Mouse (Mus musculus) left cerebral cortex, postnatal 14 days (tissue): ENCODE results near the gene Izumo4. TPM values are rescaled to one million over a fixed set of nuclear protein-coding genes. Genes with fewer than 3 reads are reported as not detected.

Experiments
- DNase-seq, 2 experiments: peaks; one replicate each; pipeline ENCODE4 v3.0.0; 2021 to 2022; ENCODE audit warnings: low spot score in 2 of 2, mixed read lengths in 1 of 2
- intact Hi-C: fragments of 180-260 bp; cut with DNase I; formaldehyde crosslinking; loops from one replicate; pipeline ENCODE4 v1.15.1; 2025
- total RNA-seq, 2 experiments: library from RNA; stranded (reverse); gene quantifications; 2 replicates each; pipeline ENCODE4 v1.2.3; 2021

Izumo4 gene
- total RNA-seq, 2 experiments from 2014 or later, result 52.8 to 55.3 TPM

DNA sequence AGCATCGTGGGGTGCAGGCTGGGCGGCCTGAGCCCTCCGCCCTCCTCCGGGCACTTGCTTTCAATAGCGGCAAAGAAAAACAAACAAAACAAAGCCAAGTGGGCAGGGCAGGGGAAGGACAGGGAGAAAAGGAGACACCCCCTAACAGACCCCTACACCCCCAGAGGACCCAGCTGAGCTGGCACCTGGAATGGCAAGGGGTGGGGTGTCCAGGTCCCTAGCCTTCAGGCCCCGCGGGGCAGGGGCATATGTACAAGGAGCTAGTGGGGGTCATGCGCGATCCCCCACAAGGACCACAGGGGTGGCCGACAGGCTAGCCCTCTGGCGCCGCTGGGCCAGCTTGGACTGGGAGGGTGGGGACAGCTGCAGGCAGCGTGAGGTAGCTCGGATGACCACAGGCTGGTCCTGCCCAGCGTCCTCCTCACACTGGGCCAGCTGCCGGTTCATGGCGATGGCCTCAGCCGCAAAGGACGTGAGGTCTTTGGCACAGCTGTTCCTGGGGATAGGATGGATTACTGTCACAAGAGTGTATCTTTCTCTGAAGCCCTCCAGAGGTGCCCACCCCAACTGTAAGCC lies 35.1 kb upstream of the Izumo4 start:
- no peak for DNase-seq
- intact Hi-C loops, result no loop called here

GRCm38 (mm10) chr10:80668614-80669013 lies 33.4 kb upstream of the Izumo4 start:
- intact Hi-C loops, result no loop called here
- no peak for DNase-seq

DNA sequence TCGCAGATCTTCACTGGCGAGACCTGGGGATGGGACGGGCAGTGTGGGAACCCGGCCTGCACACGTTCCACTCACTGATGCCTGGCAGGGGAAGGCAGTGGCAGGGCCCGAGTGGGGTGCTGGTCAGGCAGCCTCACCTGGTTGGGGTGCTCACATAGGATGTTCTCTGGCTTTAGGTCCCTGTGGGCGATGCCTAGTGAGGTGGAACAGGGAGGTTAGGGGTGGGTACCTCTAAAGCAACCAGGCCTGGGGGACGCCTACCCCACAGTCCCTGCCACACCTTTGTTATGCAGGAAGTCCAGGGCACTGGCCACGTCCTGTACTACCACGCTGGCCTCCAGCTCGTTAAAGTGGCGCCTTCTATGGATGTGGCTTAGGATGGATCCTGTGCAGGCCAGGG lies 33.0 kb upstream of the Izumo4 start:
- DNase-seq, result no peak
- intact Hi-C loops, result no loop called here

DNA sequence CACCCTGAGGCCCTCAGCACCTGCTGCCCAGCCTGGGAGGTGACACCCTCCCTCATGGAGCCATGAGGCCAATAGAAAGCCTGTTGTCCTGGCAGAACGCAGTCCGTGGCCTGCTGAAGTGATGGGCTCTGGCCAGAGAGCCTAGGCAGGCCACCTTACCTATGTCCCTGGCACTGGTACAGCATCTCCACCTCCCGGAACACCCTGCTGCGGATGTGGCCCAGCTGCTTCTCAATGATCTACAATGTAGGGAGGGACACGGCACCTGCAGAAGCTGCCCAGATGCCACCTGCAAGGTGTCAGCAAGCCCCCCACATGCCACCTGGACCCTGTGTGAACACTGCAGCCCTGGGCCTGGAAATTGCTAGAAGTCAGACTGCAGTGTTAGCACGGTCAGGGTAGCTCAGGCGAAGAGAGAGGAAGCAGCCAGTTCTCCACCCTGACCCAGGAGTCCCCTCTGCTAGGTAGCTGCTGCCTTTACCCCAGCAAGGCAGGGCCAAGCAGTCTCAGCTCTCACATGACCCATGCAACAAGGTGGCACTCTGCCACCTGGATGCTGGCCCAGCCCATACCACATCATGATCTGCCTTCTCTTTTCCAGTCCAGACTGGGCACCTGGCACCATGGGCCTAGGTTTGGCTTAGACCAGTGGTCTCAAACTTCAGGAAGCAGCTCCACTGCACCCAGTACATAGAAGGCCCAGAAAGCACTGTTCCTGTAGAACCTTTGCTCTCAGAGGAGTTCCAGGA lies 32.1 kb upstream of the Izumo4 start:
- intact Hi-C loops, result no loop called here
- DNase-seq, result no peak

GRCm38 (mm10) chr10:80670531-80670930 lies 31.5 kb upstream of the Izumo4 start:
- intact Hi-C loops, result no loop called here
- DNase-seq, result no peak

DNA sequence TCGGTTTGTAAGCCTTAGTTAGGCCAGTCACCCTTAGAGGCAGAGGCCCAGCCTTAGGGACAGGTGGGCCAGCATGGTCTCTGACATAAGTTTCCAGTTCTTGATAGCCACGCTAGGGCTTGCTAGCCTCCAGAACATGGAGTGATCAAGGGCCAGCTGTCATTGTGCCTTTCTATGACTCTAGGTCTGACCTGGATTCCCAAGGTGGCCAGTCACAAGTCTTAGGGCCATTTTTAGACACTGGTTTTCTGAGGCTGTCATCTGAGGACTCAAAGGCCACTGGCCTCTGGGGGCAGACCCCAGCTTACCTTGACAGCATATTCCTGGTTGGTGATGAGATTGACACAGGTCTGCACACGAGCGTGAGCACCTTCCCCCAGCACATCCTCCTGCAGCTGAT lies 30.7 kb upstream of the Izumo4 start:
- no peak for DNase-seq
- intact Hi-C loops, result no loop called here

GRCm38 (mm10) chr10:80671936-80672690 lies 29.9 kb upstream of the Izumo4 start:
- DNase-seq, result no peak
- intact Hi-C loops, result no loop called here

DNA sequence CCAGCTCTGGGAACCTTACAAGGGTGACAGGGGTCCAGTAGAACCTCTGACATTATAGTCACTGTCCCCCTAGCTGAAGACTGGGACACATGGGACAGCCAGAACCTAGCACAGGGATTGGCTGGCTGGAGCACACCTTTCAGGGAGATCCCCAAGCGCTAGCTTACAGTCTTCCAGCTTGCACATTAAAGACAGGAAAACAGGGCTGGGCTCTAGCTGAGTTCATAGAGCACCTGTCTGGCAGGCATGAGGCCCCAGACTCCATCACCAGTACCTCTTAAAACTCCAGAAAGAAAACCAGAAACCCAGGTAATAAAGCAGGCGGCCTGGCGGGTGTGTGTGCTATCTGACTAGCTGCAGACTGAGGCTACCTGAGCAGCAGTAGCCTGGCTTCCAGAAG lies 28.3 kb upstream of the Izumo4 start:
- intact Hi-C loops, result loop anchor here (2.0 kb wide), 1 partner anchor 17 kb away; the partner anchor contains the start of gene Btbd2
- no peak for DNase-seq

DNA sequence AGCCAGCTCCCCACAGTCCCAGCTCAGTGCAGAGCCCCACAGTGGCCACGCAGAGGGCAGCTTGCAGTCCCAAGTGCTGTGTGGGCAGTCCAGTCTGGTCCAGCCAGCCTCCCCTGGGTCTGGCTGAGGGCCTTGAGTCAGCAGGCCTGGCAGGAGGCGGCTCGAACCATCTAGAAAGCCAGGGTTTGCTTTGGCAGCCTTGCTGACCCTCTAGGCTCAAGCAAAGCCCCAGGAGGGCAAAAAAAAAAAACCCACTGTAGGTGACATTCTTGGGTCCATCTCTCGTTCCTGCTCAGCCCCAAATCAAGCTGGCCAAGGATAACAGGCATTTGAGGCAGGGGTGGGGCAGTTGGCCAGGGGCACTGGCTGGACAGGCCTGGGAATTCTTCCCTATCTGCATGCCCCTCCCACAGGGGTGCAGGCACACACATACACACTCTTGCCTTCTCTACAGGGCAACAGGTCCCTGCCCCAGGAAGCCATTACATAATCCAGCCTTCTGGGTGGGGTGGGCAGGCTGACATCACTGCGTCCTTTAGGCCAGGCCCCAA lies 27.7 kb upstream of the Izumo4 start:
- intact Hi-C loops, result loop anchor here (2.0 kb wide), 1 partner anchor 17 kb away; the partner anchor contains the start of gene Btbd2
- no peak for DNase-seq

DNA sequence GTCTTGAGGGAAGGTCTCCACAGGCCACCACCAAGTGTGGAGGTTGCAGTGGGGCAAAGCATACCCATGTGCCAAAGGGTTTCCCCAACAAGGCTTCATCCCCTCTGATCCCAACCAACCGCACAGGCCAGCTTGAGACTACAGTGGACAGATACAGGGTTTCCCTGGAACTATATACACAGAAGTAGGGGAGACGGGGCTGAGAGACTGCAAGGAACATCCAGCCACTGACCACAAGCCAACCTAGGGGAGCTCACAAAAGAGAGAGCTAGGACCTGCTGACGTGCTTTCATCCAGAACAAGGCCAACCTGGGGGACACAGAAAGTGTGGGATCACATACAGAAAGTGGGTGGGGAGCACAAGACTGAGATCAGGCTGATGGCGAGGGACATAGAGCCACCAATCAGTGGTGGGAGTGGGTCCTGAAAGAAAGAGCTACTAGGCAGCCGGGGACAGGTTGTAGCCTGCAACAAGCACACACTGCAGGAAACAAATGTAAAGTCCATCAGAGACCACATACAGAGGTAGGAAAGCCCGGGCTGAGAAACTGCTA lies 27.1 kb upstream of the Izumo4 start:
- no peak for DNase-seq

GRCm38 (mm10) chr10:80675405-80676197 lies 26.4 kb upstream of the Izumo4 start:
- no peak for DNase-seq
- intact Hi-C loops, result loop anchor here (2.0 kb wide), 1 partner anchor 19 kb away; the partner anchor contains the start of gene Btbd2

More for the DNA sequence above, 27.1 kb upstream of the Izumo4 start:
- intact Hi-C loops, result loop anchor here (2.0 kb wide), 1 partner anchor 18 kb away; the partner anchor contains the start of gene Btbd2

- DNase-seq, result peak; percentile 99 to 100
- intact Hi-C loops, result no loop called here
Measured at GRCm38 (mm10) chr10:80676198-80676928, 25.6 kb upstream of the Izumo4 start.

GRCm38 (mm10) chr10:80677128-80677875 lies 24.7 kb upstream of the Izumo4 start:
- DNase-seq, result no peak
- intact Hi-C loops, result no loop called here

- peak; percentile 82 to 88 for DNase-seq
- intact Hi-C loops, result no loop called here
Measured at GRCm38 (mm10) chr10:80677942-80678436, 24.0 kb upstream of the Izumo4 start, which contains the start of gene Mknk2. TSS of gene Mknk2 (minus strand) at chr10:80678112.

- intact Hi-C loops, result no loop called here
Measured at GRCm38 (mm10) chr10:80678601-80679377, 23.2 kb upstream of the Izumo4 start.

GRCm38 (mm10) chr10:80679556-80680259 lies 22.3 kb upstream of the Izumo4 start:
- DNase-seq, result no peak
- intact Hi-C loops, result loop anchor here (5.0 to 10.0 kb wide), 2 partner anchors 102 to 235 kb away; partner anchors contain the start of gene Klf16

More at GRCm38 (mm10) chr10:80678601-80679377, 23.2 kb upstream of the Izumo4 start:
- DNase-seq, result no peak
